Mouse (Mus musculus) left cerebral cortex, postnatal 10 days (tissue): ENCODE measurements around the gene Eci2. TPM values are rescaled to one million over a fixed set of nuclear protein-coding genes. Genes with fewer than 3 reads are reported as not detected.
"Not testable (repeated sequence)": the region's sequence is repeated elsewhere in the genome, so short reads cannot be mapped to it uniquely, and the experiment has no call there.

Experiments
- DNase-seq, 2 experiments: peaks; one replicate each; pipeline ENCODE4 v3.0.0; 2021 to 2022; ENCODE audit warnings: low spot score in 2 of 2, mixed read lengths in 1 of 2; ENCODE audit errors: extremely low spot score in 1 of 2
- intact Hi-C: fragments of 180-260 bp; cut with DNase I; formaldehyde crosslinking; loops from one replicate; pipeline ENCODE4 v1.15.1; 2025
- total RNA-seq, 2 experiments: library from RNA; stranded (reverse); gene quantifications; 2 replicates each; pipeline ENCODE4 v1.2.3; 2021

Gene Eci2
- total RNA-seq, 2 experiments from 2014 or later = 45.2 to 50.2 TPM

DNA sequence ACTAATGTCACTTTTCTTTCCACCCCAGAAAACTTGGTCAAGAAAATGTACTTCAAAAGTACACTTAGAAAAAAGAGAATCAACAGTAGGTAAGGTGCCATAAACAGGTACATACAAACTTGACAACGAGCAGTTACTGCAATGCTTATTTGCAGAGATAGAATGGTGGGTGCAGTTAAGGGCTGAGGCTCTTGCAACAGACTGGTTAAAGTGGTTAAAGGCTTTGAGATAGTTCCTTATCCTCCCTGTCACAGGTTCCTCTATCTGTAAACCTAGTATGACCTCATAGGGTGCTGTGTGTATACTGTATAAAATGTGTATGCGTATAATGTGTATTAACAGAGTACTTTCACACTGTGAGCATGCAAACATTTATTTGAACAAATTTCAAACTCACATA, 75.5 kb downstream of the Eci2 start:
- intact Hi-C loops, DNase-seq: not testable (repeated sequence)

- DNase-seq = no peak
- intact Hi-C loops = no loop called here
These were observed 84.5 kb downstream of the Eci2 start for GRCm38 (mm10) chr13:34942370-34942769.

DNA sequence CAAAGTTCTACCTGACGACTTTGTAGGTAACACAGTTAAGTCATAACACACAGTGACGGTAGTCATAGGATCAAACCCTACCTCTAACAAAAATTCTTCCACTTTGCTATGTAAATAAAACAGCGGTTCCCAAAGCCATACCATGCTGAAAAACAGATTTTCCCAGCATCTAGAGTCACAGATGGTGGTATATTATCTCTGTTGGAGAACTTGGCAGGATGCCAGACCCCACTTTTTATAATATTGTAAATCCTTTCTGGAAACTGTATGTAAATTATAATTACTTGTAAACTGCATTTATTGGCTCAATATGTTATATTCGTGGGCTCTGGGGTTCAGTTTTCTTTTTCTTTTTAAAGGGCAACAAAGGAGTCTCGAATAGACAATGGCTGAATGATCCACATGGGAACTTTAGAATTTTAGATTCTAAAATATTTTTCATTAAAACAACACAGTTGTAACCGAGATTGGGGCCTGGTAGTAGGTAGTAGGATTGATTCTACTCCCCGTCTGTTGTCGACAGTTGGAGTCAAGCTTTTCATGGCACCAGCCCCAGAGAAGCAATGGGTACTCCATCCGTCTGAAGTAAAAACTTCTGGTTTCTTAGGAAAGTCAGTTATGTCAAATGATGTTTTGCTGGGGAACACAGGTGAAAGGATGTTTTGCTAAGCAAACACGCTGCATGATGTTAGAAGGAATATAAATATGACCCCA, 91.8 kb downstream of the Eci2 start:
- intact Hi-C loops = no loop called here
- DNase-seq = peak; percentile 28 to 46

Other genes with a start within 250 kb of the Eci2 start
- 10 to 100 TPM; 79.0 to 79.9 TPM for gene Prpf4b, start 151.8 kb downstream of the Eci2 start, total RNA-seq
- under 1 TPM; 0.39 to 0.67 TPM for gene Fam217a, start 102.8 kb downstream of the Eci2 start, total RNA-seq
- gene 4933417A18Rik, start 102.7 kb downstream of the Eci2 start, total RNA-seq = not detected
- 1 to 10 TPM in 1 of 2 experiments, under 1 TPM in 1; 0.97 to 1.0 TPM for gene Eci3, start 63.3 kb downstream of the Eci2 start, total RNA-seq